Mouse (Mus musculus) right cerebral cortex, postnatal 4 days (tissue): ENCODE results near the gene Fam229b.

Experiments used
- DNase-seq: peaks from one replicate; pipeline ENCODE4 v3.0.0-alpha.2; 2022

The Fam229b gene

DNA sequence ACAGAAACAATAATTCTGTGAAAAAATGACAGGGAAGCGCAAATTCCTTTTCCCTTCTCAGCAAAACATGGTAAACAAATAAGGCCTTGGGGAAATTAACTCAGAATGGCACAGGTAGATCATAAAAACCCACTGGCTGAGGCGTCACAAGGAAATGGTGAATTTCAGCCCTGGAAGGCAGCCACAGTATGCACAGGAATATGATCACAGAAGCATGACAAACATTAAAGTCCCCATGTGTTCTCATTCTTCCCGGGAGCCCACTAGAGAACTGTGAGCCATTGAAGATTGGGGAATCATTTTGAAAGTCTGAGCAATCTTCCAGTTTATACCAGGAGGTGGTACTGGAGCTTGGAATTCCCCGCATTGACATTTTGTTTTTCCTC lies 24.2 kb downstream of the Fam229b start:
- DNase-seq, result no peak

DNA sequence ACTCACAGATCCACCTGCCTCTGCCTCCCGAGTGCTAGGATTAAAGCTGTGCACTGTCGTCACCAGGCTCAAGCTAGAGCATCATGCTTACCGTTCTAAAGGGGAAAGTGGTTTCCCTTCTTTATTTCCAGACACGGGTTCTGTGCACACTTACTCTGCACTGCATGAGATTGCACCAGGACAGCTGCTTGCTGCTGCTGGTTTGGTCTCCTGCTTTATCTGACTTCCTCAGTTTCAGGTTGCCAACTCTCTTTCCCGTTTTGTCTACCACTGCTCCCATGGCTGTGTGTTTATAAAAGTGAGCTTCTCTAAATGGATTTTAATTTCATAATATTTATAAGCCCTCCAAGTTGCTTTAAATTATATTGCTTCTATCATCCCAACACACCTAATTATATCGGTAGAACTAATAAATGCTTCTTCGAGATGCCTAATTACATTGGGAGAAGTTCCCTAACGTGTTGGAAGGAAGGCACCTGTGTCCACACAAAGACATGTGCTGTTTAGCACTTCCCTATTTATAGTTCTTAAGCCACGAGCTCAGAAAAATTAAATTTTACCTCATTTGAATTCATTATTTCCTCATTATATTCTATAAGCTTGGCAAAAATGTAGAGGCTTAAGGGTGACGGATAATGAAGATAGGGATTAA lies 24.8 kb downstream of the Fam229b start:
- no peak for DNase-seq

DNA sequence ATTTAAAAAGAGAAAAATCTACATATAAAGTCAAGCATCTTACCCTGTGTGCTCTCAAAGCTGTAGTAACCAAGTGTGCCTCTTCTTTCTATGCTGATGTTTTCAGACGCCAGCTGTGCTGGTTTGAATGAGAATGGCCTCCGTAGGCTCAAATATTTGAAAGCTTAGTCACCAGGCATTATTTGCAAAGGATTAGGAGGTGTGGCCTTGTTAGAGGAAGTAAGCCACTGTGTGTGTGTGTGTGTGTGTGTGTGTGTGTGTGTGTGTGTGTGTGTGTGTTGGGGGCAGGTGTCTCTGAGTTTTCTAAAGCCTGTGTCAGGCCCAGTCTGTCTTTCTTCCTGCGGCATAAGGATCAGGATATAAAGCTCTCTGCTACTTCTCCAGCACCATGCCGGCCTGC lies 26.8 kb downstream of the Fam229b start:
- no peak for DNase-seq

DNA sequence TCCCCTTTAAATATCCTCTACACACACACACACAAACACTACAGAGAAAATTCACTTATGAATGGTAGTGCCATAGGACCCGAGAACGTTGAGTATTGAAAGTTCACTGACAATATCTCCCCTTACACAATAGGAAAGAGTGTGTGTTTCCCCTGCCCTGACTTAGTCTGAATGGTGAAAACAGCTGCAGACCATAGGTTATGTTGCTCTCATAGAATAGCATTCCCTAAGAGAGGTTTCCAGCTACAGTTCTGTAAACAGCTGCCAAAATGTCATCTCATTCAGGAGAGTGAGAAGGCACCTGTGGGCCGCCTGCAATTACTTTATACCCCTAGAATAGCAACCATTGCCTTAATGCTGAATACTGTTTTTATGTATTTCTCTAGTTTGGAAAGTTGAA lies 27.3 kb downstream of the Fam229b start:
- no peak for DNase-seq

DNA sequence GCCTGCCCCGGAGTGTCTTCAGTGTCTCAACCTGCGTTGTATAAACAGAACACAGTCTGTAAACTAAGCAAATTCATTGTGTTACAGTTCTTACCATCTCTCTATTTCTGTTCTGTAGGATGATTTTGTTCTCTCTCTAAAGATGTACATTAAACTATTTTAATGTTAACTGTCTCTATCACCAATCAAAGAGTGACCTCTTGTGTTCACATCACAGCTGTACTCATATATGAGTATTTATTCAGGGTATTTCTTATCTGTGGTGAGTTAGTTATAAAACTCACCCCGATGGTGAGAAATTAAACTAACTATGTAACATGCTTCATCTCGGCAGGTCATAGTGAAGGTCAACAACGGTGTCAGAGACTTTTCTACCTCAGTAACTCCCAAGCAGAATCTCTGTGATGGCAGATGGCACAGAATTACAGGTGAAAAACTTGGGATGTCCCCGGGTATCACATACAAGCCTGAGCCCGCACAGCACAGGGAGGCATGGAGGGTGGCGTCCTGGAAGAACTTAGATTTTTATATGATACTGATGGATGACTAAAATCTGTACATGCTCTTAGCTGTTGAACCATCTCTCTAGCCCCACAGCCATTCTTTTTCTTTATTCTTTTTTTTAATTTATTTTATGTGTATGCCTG lies 28.8 kb downstream of the Fam229b start:
- DNase-seq, result no peak

GRCm38 (mm10) chr10:39098746-39099145 lies 35.0 kb downstream of the Fam229b start:
- no peak for DNase-seq

DNA sequence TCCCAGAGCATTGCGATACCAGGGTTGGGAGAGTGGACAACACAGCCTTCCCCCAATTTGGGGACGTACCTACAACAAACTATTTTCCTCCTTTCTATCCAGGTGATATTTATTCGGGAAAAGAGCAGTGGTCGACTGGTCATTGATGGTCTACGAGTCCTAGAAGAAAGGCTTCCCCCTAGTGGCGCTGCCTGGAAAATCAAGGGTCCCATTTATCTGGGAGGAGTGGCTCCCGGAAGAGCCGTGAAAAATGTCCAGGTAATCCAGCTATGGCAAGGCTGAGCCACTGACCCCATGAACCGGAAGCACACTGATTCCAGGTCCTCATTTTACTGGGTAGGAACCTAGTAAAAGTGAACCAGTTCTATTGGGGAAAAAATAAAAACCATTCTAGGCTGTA lies 36.7 kb downstream of the Fam229b start:
- DNase-seq, result peak; percentile 48

- DNase-seq, result no peak
Measured at GRCm38 (mm10) chr10:39072048-39072447, 61.7 kb downstream of the Fam229b start.
